Mouse (Mus musculus) skeletal muscle tissue, adult 2 months (tissue): ENCODE measurements around the gene Gm17018.

ENCODE experiments used
- DNase-seq: peaks from one replicate; pipeline ENCODE4 v3.0.0-alpha.2; 2012; ENCODE audit warnings: low read depth, low spot score

Gm17018 gene

DNA sequence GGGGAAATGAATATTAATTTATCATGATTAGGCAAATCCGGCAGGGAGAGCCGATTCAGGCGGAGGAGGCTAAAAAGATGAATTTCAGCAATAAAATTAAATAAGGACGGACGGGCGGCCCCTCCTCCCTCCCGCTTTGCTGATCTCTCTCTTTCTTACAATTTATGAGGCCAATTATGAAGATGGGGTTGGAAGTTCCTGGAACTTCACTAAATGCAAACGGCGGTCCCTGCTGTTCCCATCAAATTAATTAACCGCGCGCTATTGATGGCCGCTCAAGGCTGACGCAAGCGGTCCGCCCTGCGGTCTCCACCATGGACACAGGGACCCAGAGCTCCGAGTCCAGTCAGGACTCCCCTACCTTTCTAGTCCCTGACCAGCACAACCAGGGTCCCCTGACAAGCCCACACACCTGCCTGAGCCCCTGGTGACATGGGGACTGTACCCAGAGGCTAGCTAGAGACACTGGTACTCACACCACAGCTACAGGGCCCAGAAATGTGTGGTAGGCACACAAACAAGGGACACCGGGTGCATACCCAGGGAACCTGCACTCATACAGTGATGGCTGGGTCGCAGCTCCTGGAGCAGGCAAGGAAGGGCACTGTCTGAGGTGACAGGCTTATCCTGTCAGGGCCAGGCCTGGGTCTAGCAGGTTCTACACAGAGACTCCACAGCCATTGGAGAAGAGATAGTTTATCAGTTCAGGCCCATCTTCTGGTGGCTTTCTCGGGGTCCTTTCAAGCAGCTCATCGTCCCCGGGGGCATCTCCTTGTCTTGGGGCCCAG is 11.1 kb upstream of the Gm17018 start:
- no peak for DNase-seq

DNA sequence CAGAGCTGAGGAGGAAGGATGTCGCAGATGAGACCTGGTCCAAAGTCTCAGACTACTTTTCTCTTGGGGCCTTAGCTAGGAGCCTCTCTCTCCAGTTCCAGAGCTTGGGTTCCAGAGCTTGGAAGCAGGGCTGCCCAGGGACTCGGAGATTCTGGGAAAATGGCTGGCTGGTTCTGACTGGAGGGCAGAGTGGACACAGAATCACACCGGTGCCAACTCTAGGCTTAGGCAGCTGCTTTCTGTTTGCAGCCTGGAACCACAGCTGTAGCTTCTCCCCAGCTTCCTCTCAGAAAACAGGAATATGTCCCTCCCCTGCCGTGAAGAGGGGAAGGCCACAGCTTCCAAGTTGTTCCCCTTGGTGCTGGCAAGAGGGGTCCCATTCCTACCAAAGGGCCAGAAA is 10.5 kb upstream of the Gm17018 start:
- no peak for DNase-seq

DNA sequence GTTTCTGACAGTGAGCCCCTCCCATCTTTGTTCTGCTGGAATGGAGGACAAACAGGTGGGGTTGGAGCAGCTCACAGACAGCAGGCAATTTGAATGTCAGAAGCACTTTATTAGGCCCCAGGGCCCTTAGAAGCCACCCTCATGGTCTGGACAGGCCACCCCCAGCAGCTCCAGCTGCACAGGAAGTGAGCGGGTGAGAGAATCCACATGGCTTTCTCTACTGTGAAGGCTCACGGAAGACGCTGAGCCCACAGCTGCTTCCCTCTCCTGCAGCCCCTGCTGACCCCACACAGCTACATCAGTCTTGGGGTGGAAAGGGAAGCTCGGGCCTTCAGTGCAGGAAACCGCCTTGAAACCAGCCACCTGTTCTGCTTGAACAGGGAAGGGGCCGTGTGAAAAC is 8.2 kb upstream of the Gm17018 start:
- no peak for DNase-seq

DNA sequence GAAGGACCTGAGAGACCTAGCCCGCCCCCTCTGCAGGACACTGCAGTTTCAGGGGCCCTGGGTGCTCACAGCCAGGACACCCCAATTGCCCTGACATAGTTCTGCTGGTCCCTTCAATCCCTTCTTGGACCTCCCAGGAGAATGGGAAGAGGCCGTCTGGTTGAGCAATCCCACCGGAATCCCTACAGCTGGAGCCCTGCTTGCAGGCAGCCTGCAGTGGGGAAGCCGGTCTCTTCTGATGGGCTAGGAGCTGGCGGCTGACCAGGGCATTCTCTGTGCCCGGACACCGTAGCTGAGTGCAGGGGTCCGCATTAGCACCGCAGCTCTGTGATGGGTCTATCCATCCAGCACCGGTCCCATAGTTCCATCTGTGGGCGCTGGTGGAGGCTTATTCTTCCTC is 6.3 kb upstream of the Gm17018 start:
- DNase-seq = no peak

DNA sequence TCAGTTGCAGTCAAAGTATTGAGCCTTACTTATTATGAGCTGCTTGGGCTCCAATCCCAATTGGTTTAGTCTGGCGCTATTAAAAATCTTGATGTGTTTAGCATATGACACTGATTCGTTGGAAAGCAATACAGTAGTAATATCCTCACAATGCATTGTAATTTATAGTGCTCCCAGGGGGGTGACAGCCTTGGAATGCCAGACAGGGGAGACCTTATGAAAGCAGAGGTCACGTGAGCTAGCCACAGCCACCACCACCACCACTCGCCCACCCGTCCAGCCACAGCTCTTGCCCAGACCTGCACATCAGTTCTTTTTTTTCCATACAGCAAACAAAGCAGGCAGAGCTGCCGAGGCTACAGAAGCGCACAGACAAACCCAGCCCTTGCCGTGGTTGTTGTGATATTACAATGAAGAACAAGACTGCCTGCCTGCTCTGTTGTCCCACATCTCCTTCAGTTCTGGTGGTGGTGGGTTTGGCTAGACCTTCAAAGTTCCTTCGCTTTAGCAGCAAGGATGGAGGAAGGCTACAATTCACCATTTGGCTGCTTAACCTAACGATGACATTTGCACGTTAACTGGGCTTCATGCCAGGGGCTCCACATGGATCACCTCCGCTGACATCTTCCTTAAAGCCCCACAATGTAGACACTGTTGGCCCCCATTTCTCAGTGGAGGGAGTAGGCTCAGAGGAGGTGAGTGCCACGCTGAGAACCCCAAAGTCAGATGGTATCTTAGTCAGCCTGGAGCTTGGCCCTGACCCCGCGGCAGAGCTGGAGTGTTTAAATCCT is 5.7 kb downstream of the Gm17018 start:
- no peak for DNase-seq

DNA sequence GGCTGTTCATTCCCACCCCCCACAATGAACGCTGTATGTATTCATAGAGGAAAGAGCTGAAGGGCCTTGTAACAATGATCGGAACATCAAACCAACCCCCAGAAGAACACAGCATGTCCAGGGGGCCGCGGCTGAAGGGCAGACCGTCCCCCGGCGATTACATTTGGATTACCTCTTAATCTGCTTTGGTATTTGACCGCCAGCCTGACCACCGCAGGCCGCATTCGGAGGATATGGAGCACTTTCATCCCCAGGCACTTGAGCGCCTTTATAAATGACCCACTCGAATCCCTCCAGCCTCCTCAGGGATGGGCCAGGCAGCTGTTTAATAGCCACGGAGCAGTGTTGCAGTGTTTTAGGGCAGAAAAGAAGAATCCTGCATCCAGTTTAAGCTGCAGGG is 7.0 kb downstream of the Gm17018 start:
- DNase-seq = no peak

DNA sequence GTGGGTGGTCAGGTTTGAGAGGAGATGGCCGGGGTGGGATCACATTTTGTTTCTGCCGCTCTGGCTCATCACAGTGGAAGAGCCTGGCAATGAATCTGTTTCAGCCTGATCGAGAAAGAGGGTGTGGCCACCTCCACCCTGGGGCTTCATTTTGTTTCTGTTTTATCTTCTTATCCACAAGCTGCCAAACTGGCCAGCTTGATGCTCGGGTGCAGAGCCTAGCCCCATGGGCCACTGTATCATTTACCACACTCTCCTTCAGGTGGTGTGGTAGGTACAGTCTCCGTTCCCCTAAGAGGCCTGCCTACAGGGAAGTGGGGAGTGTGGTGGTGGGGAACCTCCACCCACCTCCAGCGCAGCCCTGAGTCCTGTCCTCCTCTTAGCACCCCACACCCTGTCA is 12.6 kb downstream of the Gm17018 start:
- DNase-seq = no peak

DNA sequence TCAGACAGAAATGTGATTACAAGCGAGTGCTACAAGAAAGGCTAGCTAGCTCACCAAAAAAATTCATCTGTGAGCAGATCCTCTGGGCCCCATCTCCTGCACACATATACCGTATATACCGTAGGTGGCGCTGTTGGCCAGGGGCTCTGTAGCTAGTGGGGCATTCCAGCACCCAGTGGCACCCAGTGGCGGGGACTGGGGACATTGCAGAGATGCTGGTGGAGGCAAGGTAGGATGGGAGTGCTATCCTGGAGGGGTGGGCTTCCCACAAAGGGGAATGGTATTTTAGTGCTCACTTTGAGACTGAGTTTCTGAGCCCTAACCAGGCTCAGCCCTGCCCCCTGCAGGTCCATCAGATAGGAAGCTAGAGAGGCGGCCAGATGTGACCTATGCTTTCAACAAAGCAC is 13.4 kb downstream of the Gm17018 start:
- DNase-seq = peak; percentile 39

DNA sequence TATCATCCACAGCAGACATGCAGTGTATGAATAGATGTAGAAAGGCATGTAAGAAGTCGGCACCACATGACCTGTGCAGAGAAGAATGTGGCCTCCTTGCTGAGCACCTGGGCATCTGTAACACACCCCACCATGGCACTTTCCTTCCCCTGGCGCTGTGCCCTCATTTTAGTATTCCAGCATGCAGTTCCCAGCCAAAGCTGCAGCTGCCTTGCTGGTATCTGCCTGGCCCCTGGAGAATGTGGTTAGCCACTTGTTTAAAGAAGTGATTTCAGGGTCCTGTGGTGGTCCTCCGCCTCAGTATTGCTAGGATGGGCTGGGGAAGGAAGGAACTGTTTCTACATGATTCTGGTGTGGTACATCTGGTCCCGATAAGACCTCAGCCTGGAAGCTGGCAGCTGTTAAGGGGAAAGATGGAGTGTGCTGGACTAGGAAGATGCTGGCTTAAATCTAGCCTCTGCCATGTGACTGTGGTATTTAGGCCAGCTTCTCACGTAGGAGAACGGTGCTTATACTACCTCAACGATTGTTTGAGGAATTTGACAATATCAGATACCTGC is 14.0 kb downstream of the Gm17018 start:
- no peak for DNase-seq

DNA sequence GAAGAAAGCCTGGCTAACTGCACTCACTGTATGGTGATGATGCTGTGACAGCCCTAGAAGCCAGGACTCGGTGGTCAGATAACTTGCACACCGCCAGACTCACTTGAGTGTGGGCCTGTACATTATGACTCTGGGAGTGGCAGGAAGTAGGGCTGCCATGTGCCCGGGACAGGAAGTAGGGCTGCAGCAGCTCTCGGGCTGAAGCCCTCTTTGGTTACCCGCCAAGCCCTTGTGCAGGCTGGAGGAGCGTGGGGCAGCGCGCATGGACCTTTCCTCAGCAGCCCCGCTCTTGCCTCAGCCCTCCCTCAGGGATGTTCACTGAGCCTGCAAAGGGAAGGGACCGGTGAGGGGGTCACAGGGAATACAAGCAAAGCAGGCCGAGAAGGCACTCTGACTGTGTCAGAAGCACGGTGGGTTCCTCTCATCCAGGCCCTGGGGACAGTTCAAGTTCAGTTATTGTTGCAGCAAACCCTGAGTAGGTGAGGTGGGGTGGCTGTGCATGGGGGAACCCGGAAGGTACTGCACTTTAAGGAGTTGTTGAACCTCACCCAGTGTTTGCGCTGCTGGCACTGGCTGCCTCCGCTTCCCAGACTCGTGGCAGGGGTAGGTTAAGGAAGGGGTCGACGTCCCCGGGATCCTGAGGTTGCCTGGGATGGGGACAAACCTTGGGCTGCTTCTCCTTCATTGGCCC is 14.7 kb downstream of the Gm17018 start:
- DNase-seq = no peak

DNA sequence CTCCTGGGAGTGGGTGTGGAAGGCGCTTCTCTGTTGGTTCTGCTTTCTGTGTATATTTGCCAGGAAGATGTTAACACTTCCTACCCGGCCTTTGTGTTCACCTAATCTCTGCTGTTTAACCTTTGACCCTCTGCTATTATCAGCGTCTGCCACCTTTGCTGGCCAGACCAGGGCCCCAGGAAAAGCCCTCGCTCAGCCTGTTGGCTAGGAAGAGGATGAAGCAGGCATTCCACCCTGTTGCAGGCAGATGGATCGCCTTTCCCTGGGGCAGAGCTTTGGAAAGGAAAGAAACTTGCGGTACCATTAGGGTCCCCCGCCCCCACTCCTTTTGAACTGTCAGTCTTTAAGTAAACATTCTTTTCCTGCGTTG is 15.2 kb downstream of the Gm17018 start:
- no peak for DNase-seq

DNA sequence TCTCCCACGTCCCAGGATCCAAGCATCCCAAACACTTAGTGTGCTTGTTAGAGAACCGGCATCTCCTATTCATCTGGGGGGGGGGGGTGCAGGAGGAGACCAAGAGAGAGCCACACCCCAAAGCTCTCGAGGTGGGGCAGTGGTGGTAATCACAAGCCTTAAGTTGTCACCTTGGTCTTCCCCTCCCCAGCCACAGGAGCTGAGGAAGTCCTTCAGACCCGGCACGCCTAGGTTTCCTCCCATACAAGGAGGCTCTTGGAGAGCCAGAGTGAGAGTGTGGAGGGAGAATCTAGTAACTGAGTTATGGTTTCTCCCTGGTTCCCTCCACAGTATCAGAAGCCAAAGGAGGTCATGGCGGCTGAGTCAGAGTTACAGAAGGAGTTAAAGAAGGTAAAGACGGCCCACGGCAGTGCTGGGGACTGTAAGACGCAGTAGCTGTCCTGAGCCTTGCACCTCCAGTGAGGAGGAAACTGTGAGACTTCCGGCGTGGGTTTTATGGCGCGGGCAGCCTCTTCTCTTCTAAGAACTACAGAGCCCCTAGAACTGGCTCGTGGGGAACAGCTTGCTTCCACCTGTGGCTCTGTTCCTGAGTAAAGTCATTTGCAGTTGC is 16.8 kb downstream of the Gm17018 start:
- DNase-seq = no peak

DNA sequence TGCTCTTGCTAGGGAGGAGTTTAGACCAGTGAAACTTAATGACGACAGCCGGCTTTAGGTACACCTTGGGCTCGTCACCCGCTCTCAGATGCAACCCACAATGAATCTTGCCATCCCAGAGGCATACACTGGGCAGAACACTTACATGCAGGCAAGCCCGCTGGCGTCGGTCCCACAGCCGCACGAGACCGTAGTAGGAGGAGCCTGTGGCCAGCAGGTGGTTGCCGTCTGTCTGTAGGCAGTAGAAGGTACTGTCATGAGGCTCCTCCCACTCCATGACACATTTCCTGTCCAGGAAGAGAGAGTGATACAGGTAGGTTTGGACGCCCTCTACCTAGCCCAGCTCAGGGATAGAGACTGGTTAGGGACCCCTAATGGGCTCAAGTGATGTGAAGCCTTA is 18.6 kb downstream of the Gm17018 start:
- no peak for DNase-seq

DNA sequence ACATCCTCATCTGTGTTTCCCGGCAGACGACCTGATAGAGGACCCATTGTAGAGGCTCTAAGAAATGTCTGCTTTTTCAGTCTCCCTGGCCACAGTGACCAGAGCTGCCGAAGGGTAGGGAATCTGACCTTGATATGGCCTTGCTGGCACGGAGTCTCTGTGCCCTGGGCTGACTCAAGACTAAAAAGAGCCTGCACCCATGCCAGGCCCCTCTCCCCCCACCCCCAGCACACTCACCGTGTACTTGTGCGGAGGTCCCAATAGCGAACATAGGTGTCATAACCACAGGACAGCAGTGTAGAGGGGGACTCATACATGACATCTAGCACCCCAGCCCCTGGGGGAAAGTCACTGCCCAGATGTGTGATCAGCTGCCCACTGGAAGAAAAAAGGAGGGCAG is 19.0 kb downstream of the Gm17018 start:
- no peak for DNase-seq

DNA sequence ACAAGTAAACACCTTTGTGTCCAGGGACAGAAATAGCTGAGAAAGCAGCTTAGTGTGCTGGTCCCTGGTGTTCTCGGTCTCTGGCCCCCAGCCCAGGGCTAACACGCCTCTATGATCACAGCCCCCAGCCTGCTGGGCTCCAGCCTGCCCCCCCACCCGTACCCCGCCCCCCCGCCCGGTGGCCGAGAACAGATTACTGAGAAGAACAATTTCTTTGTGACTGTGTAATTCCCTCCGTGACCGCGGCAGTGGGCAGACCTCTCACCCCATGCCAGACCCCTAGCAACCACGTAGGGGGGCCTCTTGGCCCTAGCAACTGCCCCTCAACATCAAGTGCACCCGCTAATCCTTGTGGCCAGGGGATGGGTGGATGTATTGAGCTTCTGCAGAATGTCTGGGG is 19.8 kb downstream of the Gm17018 start:
- DNase-seq = no peak

DNA sequence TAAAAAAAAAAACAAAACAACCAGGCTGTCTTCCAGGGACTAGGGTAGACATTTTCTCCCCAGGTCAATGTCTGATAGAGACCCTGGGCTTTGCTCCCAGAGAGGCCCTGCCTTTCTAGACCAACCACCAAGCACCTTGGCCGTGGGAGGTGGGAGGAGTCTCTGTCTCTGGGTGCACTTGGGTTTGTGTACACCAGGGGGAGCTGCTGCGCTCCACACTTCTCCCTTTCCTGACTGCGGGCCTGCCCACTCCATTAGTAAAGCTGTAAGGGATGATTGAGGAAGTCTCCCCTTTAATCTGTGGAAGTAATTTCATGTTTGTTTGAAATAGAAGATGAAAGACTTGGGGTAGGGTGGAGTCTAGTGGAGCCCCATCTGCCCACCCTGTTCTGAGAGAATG is 20.8 kb downstream of the Gm17018 start:
- no peak for DNase-seq

DNA sequence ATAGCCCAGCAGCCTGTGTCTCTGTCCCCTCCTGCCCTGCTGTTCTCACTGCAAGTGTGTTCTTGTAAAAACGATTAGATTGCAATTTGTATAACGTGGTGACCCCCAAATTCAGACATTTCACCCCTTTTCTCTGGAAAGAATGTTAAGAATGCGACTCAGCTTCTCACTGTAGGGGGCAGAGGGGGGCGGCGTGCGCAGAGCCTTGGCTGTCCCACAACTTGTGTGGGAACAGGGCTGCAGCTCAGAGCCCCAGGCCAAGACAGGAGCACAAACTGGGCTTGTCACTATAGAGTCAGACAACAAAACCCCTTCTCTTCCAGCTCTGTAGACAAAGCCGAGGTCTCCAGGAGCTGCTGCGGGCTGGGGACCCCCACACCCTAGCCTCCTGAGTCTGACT is 21.7 kb downstream of the Gm17018 start:
- no peak for DNase-seq

DNA sequence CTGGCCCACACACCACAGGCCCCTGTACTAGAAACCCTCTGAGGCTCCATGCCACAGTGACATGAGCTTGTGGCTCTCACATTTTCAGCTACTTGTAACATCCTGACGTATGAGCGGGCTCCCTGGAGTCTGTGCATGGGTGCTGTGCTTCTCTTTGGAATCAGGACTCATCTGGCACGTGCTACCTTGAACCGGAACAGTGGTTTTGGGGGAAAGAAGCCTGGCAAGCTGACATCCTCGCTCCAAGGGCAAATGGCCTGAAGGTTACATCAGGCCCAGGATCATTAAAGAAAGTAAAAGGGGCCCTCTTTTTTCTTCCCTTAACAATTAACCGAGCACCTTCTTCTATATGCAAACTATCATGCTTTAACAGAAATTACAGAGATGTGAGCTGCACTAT is 22.7 kb downstream of the Gm17018 start:
- DNase-seq = no peak

DNA sequence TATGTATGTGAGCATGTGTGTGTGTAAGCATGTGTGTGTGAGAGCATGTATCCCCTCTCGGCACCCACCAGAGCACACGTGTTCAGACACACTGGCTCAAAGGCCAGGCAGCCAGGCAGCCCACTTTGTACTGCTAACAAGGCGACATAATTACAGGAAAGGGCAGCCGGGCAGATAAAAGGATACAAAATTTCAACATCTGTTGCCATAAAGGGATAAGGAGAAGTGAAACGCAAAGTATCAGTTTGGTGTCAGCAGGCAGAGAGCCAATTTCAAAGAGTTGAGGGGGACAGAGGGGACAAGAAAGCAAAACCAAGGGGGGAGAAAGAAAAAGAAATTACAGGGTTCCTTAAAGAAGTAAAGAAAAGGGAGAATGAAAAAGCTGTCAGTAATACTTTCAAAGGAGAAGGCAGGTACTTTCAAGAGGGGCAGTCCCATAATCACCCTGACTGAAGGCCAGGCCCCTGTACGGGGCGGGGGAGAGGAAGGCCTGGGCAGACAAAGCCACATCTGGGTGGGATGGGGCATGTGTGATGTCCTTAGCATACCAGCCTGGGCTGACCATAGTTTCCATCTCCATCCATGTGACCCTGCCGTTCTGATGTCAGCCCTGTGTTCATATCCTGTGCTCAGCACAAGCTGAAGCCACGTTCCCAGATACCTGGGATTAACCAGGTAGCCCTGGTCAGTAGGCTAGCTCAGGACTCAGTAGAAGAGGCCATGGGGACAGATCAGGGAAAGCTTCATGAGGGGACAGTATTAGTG is 24.6 kb downstream of the Gm17018 start:
- no peak for DNase-seq

DNA sequence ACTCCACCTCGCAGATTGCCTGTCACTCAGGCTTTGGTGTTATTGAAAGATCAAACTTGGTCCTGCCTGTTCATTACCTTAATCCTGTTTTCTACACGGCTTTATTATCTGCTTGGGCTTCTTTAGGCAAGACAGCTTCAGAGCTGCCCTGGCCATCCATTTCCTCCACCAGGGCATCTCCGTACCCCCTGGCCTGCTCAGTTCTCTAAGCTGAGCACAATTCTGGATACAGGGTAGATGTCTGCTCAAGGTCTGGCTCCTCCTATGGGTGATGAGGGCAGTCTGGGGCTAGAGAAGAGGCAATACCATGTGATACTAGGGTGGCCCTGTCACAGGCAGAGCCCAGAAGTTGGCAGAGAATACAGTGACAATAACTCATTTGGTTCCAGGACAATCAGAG is 26.4 kb downstream of the Gm17018 start:
- no peak for DNase-seq
